Mouse (Mus musculus) MEL (cell line): ENCODE measurements around the gene Pdzd2.

ENCODE experiments used
- CTCF ChIP-seq, 3 experiments: IDR thresholded peaks in 2 of 3; conservative IDR thresholded peaks in 1 of 3; 2 replicates each; pipeline ENCODE4 v1.5.1; 2011 to 2012; ENCODE audit warnings: low read length in 3 of 3, low read depth in 2 of 3, mild to moderate bottlenecking in 2 of 3, improper control_type of control experiment in 1 of 3, inconsistent platforms in 1 of 3, mixed read lengths in 1 of 3, moderate library complexity in 1 of 3; ENCODE audit not compliant: control insufficient read depth in 1 of 3, insufficient read depth in 1 of 3, poor library complexity in 1 of 3, severe bottlenecking in 1 of 3
- MYC ChIP-seq: IDR thresholded peaks from 2 replicates; pipeline ENCODE4 v1.6.1; 2011; ENCODE audit warnings: low read depth, mild to moderate bottlenecking, low read length, improper control_type of control experiment, moderate library complexity
- POLR2A ChIP-seq, 2 experiments: IDR thresholded peaks; 2 replicates each; pipeline ENCODE4 v1.6.1; 2011 to 2012; ENCODE audit warnings: low read length in 2 of 2, mild to moderate bottlenecking in 2 of 2, control low read depth in 1 of 2, improper control_type of control experiment in 1 of 2, low read depth in 1 of 2, moderate library complexity in 1 of 2; ENCODE audit not compliant: control insufficient read depth in 1 of 2, insufficient read depth in 1 of 2, poor library complexity in 1 of 2

DNA sequence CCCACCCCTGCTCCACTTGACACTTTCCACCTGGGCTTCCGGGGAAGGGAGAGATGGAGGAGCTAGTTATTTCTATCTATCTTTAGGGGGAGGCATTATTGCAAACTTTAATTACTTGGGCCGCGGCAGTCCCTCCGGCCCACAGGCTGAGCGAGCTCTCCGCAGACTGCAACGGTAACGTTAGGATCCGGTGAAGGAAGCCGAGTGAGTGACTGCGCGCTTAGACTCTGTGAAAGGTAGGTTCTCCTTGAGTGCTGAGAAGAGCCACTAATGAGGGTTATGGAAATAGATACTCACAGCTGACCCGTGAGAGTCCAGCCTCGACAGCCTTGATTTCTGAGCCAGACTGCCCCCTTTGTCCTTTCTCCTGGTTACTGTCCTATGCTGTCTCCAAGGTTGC is 20.9 kb downstream of the Pdzd2 start:
- TF ChIP-seq CTCF (IDR thresholded peaks at IDR 0.05 in 2 of 3, conservative IDR thresholded peaks at IDR 0.05 in 1 of 3; ENCODE audit: control insufficient read depth in 1 of 3, insufficient read depth in 1 of 3, low read depth in 2 of 3, low read length in 3 of 3, poor library complexity in 1 of 3, severe bottlenecking in 1 of 3), result no peak
- TF ChIP-seq POLR2A (IDR thresholded peaks at IDR 0.05; ENCODE audit: control insufficient read depth in 1 of 2, insufficient read depth in 1 of 2, low read depth in 1 of 2, low read length in 2 of 2, poor library complexity in 1 of 2), result no peak
- no peak for TF ChIP-seq MYC
